Mouse (Mus musculus) gastrocnemius, adult 18-20 months (tissue): ENCODE measurements around the gene Casz1. TPM values are rescaled to one million over a fixed set of nuclear protein-coding genes. Genes with fewer than 3 reads are reported as not detected.

ENCODE experiments used
- DNase-seq: peaks from one replicate; pipeline ENCODE4 v3.0.0; 2021; ENCODE audit warnings: low spot score
- total RNA-seq, 2 experiments: library from RNA; stranded (reverse); gene quantifications; 2 replicates each; pipeline ENCODE4 v1.2.3; 2021

Gene Casz1
- total RNA-seq, 2 experiments from 2014 or later = 37.9 to 44.4 TPM

GRCm38 (mm10) chr4:148842302-148842701, 38.1 kb downstream of the Casz1 start:
- DNase-seq = no peak

GRCm38 (mm10) chr4:148844921-148845320, 40.7 kb downstream of the Casz1 start:
- no peak for DNase-seq

GRCm38 (mm10) chr4:148846203-148846602, 42.0 kb downstream of the Casz1 start:
- peak; percentile 78 for DNase-seq

- no peak for DNase-seq
Observed at GRCm38 (mm10) chr4:148846724-148847123, 42.5 kb downstream of the Casz1 start.

- no peak for DNase-seq
Observed at GRCm38 (mm10) chr4:148847636-148848035, 43.4 kb downstream of the Casz1 start.

GRCm38 (mm10) chr4:148849437-148849836, 45.2 kb downstream of the Casz1 start:
- DNase-seq = no peak

- no peak for DNase-seq
Observed at GRCm38 (mm10) chr4:148853057-148853456, 48.8 kb downstream of the Casz1 start.

- no peak for DNase-seq
Observed at GRCm38 (mm10) chr4:148854093-148854492, 49.9 kb downstream of the Casz1 start.

GRCm38 (mm10) chr4:148855527-148855926, 51.3 kb downstream of the Casz1 start:
- DNase-seq = no peak

GRCm38 (mm10) chr4:148856216-148856615, 52.0 kb downstream of the Casz1 start:
- DNase-seq = no peak

GRCm38 (mm10) chr4:148857398-148858084, 53.3 kb downstream of the Casz1 start:
- DNase-seq = no peak

GRCm38 (mm10) chr4:148858194-148858593, 54.0 kb downstream of the Casz1 start:
- DNase-seq = no peak

GRCm38 (mm10) chr4:148859415-148859814, 55.2 kb downstream of the Casz1 start:
- no peak for DNase-seq

- DNase-seq = no peak
Observed at GRCm38 (mm10) chr4:148859906-148860491, 55.8 kb downstream of the Casz1 start.

- no peak for DNase-seq
Observed at GRCm38 (mm10) chr4:148860636-148861035, 56.4 kb downstream of the Casz1 start.

- no peak for DNase-seq
Observed at GRCm38 (mm10) chr4:148866812-148867470, 62.7 kb downstream of the Casz1 start.

GRCm38 (mm10) chr4:148867721-148868397, 63.6 kb downstream of the Casz1 start:
- no peak for DNase-seq

GRCm38 (mm10) chr4:148869566-148869965, 65.3 kb downstream of the Casz1 start:
- DNase-seq = peak; percentile 76

- no peak for DNase-seq
Observed at GRCm38 (mm10) chr4:148870496-148870895, 66.3 kb downstream of the Casz1 start.

GRCm38 (mm10) chr4:148871751-148872334, 67.6 kb downstream of the Casz1 start:
- DNase-seq = peak; percentile 77

GRCm38 (mm10) chr4:148872372-148872771, 68.1 kb downstream of the Casz1 start:
- DNase-seq = no peak

GRCm38 (mm10) chr4:148872783-148873182, 68.6 kb downstream of the Casz1 start:
- peak; percentile 65 for DNase-seq
